Mouse (Mus musculus) heart, embryonic 10.5 days (tissue): ENCODE measurements around the gene Slf2. TPM values are rescaled to one million over a fixed set of nuclear protein-coding genes. Genes with fewer than 3 reads are reported as not detected.

Experiments
- DNase-seq: peaks from one replicate; pipeline ENCODE4 v3.0.0-alpha.2; 2017; ENCODE audit warnings: low spot score
- H3K27ac ChIP-seq: fragments of 300-500 bp; sonication (generic); 2 replicates; pipeline ENCODE4 v1.5.1; 2016; ENCODE audit warnings: mild to moderate bottlenecking
- H3K27me3 ChIP-seq: fragments of 300-500 bp; sonication (generic); 2 replicates; pipeline ENCODE4 v1.6.1; 2016; ENCODE audit warnings: mild to moderate bottlenecking; ENCODE audit not compliant: poor library complexity, insufficient read depth, severe bottlenecking
- H3K36me3 ChIP-seq: fragments of 300-500 bp; sonication (generic); 2 replicates; pipeline ENCODE4 v1.6.1; 2016; ENCODE audit warnings: mild to moderate bottlenecking, moderate library complexity
- H3K4me1 ChIP-seq: fragments of 300-500 bp; sonication (generic); 2 replicates; pipeline ENCODE4 v1.6.1; 2016; ENCODE audit warnings: mild to moderate bottlenecking
- H3K4me3 ChIP-seq: fragments of 300-500 bp; sonication (generic); 2 replicates; pipeline ENCODE4 v1.5.1; 2016; ENCODE audit warnings: mild to moderate bottlenecking, moderate library complexity
- H3K9me3 ChIP-seq: fragments of 300-500 bp; sonication (generic); 2 replicates; pipeline ENCODE4 v1.6.1; 2016; ENCODE audit warnings: mild to moderate bottlenecking, moderate library complexity
- WGBS: fragments of 180-500 bp; shearing (Covaris S2); methylation state at CpG from one replicate; pipeline ENCODE4 v1.1.7; 2016; 5-methylcytosine and 5-hydroxymethylcytosine counted together
- polyA plus RNA-seq: library from polyadenylated mRNA; unstranded; fragments of >200 nt; fragmentation: Nextera tagmentation; extraction: Ambion mirVana; gene quantifications from 2 replicates; pipeline ENCODE4 v1.2.1, GENCODE M21; 2016

The Slf2 gene
- polyA plus RNA-seq, 1 experiment from 2014 or later: 60.6 TPM

DNA sequence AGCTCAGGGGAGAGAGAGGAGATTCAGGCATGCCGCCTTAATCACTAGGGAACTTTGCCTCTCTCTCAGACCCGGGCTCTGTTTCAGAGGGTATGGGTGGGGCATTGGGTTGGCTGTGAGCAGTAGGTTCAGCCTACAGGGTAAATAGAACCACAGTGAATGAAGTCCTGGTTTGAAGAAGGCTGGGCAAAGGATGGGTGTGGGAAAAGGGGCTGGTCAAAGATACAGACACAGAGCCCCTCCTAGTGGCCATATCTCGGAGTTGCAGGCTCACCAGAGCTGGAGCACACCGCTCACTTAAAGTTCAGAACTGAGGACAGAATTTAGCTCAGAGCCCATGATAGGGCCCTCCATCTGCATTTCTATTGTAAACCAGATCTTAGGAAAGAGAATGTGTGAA lies 100.8 kb downstream of the Slf2 start:
- Histone ChIP-seq H3K9me3 (no peaks in the 10 kb centered on the region), H3K27me3 (peaks cover 19% of the 10 kb centered on the region), H3K36me3 (peaks cover 17% of the 10 kb centered on the region), H3K4me1 (peaks cover 41% of the 10 kb centered on the region), H3K27ac (no peak overlapping the region), H3K4me3 (no peak overlapping the region)
- WGBS: 29% methylated on average over 4 of the region's 4 CpGs
- peak; percentile 89 for DNase-seq

Other genes starting within 250 kb of the Slf2 start
- gene Pax2, start 175.1 kb upstream of the Slf2 start, polyA plus RNA-seq: 0.20 TPM in 1 of 2 replicates, not detected in the other
- gene Sema4g, start 58.0 kb downstream of the Slf2 start, polyA plus RNA-seq: 1.3 and 3.4 TPM in 2 replicates
- gene Twnk, start 74.5 kb downstream of the Slf2 start, polyA plus RNA-seq: 24.4 and 27.0 TPM in 2 replicates
- gene Mrpl43, start 75.3 kb downstream of the Slf2 start, polyA plus RNA-seq: 63.8 and 66.3 TPM in 2 replicates
- gene Lzts2, start 83.3 kb downstream of the Slf2 start, polyA plus RNA-seq: 47.5 and 61.4 TPM in 2 replicates
- 0.34 and 0.55 TPM in 2 replicates for gene Pdzd7, start 114.6 kb downstream of the Slf2 start, polyA plus RNA-seq
- 11.8 and 13.4 TPM in 2 replicates for gene Sfxn3, start 116.4 kb downstream of the Slf2 start, polyA plus RNA-seq
- gene Kazald1, start 144.1 kb downstream of the Slf2 start, polyA plus RNA-seq: 3.3 and 6.3 TPM in 2 replicates
- 1.0 and 4.1 TPM in 2 replicates for gene Tlx1, start 219.5 kb downstream of the Slf2 start, polyA plus RNA-seq